9 mouse cellular contexts compared by ENCODE assay signal in genomic region chr11:114467803-114468202, GRCm38 (mm10).
A peak's percentile ranks its signal among the peaks of the same experiment; 100 is the strongest.
DNase-seq lines count a peak whose midpoint lies in the region.
"Had no signal": no experiment of that assay in that cellular context is flagged by ENCODE, and none has a peak within 500 bp of the region (broad histone marks: within the 10 kb centered on the region; RNA-seq: fewer than 3 reads in every experiment).

No protein-coding gene starts in this region.

- peak; percentile 53 for DNase-seq in adrenal gland, postnatal 10 days
- DNase-seq in adrenal gland, adult 8-10 months, result no peak
- DNase-seq in cerebellum, postnatal 10 days, result peak; percentile 86 to 90
- DNase-seq in frontal cortex, postnatal 36 days (ENCODE audit: low spot score in 2 of 2), result peak; percentile 45 to 52
- DNase-seq in layer of hippocampus, adult 11-12 months (ENCODE audit: low spot score), result peak; percentile 76
- DNase-seq in lung, postnatal 10 days, result peak; percentile 93
- DNase-seq in right cerebral cortex, postnatal 4 days, result peak; percentile 53
- no peak for DNase-seq in thymus, postnatal 36 days
- DNase-seq: liver, embryonic 13.5 days had no signal

Comparison
In these comparisons a context has a peak if more than half of its experiments do, and no peak if none do; other contexts are left out.
1. DNase-seq: peak in adrenal gland, postnatal 10 days (single experiment), cerebellum, postnatal 10 days (2 of 2), frontal cortex, postnatal 36 days (2 of 2), layer of hippocampus, adult 11-12 months (single experiment), lung, postnatal 10 days (single experiment) and right cerebral cortex, postnatal 4 days (single experiment); none in adrenal gland, adult 8-10 months (single experiment) and thymus, postnatal 36 days (0 of 2).